Mouse (Mus musculus) ES-E14 (cell line): ENCODE measurements at regions not wholly inside any gene's neighbourhood (a gene's known extent, or its start where the extent isn't known, plus 50 kb on each side); places are given as distances from the start of the nearest gene placed in this dataset.

Source experiments
- DNase-seq: peaks from one replicate; pipeline ENCODE4 v3.0.0-alpha.2; 2013; ENCODE audit warnings: low read depth, low spot score
- H3K27ac ChIP-seq: 2 replicates; pipeline ENCODE4 v1.5.1; 2012; ENCODE audit warnings: low read depth, mild to moderate bottlenecking, low read length, moderate library complexity, mixed read lengths; ENCODE audit not compliant: poor library complexity, insufficient read depth, severe bottlenecking
- H3K36me3 ChIP-seq: 2 replicates; pipeline ENCODE4 v1.6.1; 2012; ENCODE audit warnings: mild to moderate bottlenecking, low read length, moderate library complexity, mixed read lengths; ENCODE audit not compliant: control insufficient read depth, poor library complexity, insufficient read depth, severe bottlenecking
- H3K4me1 ChIP-seq, 2 experiments: fragments of 150-350 bp in 1 of 2; sonication (generic) in 1 of 2; 2 replicates each; pipeline ENCODE4 v1.6.1; 2012; ENCODE audit warnings: low read length in 2 of 2, mild to moderate bottlenecking in 1 of 2, mixed read lengths in 1 of 2; ENCODE audit not compliant: control insufficient read depth in 2 of 2, insufficient read depth in 2 of 2, poor library complexity in 1 of 2
- H3K4me3 ChIP-seq, 2 experiments: fragments of 150-350 bp in 1 of 2; sonication (generic) in 1 of 2; 2 replicates each; pipeline ENCODE4 v1.5.1; 2012; ENCODE audit warnings: low read length in 2 of 2, low read depth in 1 of 2, mild to moderate bottlenecking in 1 of 2, mixed read lengths in 1 of 2; ENCODE audit not compliant: insufficient read depth in 1 of 2, poor library complexity in 1 of 2, severe bottlenecking in 1 of 2
- H3K9ac ChIP-seq: 2 replicates; pipeline ENCODE4 v1.6.1; 2012; ENCODE audit warnings: low read depth, mild to moderate bottlenecking, low read length, mixed read lengths; ENCODE audit not compliant: poor library complexity, insufficient read depth, severe bottlenecking
- H3K9me3 ChIP-seq: fragments of 150-350 bp; sonication (generic); 2 replicates; pipeline ENCODE4 v1.6.1; 2012; ENCODE audit warnings: low read depth, mild to moderate bottlenecking, low read length; ENCODE audit not compliant: control insufficient read depth, insufficient read depth
- CHD2 ChIP-seq: IDR thresholded peaks from 2 replicates; pipeline ENCODE4 v1.6.1; 2014; ENCODE audit warnings: mild to moderate bottlenecking, low read depth, low read length, inconsistent platforms
- HCFC1 ChIP-seq: IDR thresholded peaks from 2 replicates; pipeline ENCODE4 v1.6.1; 2012; ENCODE audit warnings: low read length, inconsistent platforms, borderline replicate concordance; ENCODE audit not compliant: insufficient read depth
- MAFK ChIP-seq: IDR thresholded peaks from 2 replicates; pipeline ENCODE4 v1.6.1; 2014; ENCODE audit warnings: mild to moderate bottlenecking, low read depth, low read length, inconsistent platforms; ENCODE audit not compliant: insufficient read depth
- ZC3H11A ChIP-seq: IDR thresholded peaks from 2 replicates; pipeline ENCODE4 v1.6.1; 2012; ENCODE audit warnings: low read depth, mild to moderate bottlenecking, inconsistent platforms, low read length, borderline replicate concordance
- ZNF384 ChIP-seq: IDR thresholded peaks from 2 replicates; pipeline ENCODE4 v1.6.1; 2012; ENCODE audit warnings: low read depth, low read length, inconsistent platforms
- in situ Hi-C, 2 experiments: fragments of 600-800 bp; cut with MboI; formaldehyde crosslinking; loops; one replicate each; pipeline ENCODE4 v1.15.1; 2025; ENCODE audit warnings: low sequenced_read_pairs in 2 of 2, inconsistent platforms in 1 of 2; ENCODE audit not compliant: unreplicated experiment in 2 of 2

DNA sequence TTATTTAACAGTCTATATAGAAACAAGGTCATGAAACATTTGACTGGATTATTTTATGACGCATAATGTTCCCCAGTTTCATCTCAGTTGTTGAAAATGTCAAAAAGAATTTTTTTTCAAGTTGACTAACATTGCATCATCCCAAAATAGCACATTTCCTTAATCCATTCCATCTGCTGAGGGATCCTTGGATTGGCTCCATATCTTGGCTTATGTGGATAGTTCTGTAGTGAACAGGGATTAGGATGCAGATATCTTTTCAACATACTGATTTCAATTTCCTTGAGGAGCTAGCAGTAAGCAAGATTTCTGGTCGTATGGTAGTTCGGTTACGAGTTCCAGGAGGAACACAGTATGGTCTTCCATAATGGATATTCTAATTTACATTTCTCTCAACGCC, 161.6 kb downstream of the Twistnb start:
- H3K36me3 ChIP-seq: no peaks in the 10 kb centered on the region
- no peaks in the 10 kb centered on the region for H3K9me3 ChIP-seq
- DNase-seq: no peak
- H3K4me1 ChIP-seq: no peaks in the 10 kb centered on the region
- no peak overlapping the region for H3K27ac ChIP-seq
- H3K9ac ChIP-seq: no peak overlapping the region
- no peak overlapping the region for H3K4me3 ChIP-seq
- TF ChIP-seq CHD2: no peak
- TF ChIP-seq ZC3H11A: no peak
- no peak for TF ChIP-seq MAFK
- TF ChIP-seq ZNF384: no peak
- TF ChIP-seq HCFC1: no peak
- in situ Hi-C loops: no loop called here

DNA sequence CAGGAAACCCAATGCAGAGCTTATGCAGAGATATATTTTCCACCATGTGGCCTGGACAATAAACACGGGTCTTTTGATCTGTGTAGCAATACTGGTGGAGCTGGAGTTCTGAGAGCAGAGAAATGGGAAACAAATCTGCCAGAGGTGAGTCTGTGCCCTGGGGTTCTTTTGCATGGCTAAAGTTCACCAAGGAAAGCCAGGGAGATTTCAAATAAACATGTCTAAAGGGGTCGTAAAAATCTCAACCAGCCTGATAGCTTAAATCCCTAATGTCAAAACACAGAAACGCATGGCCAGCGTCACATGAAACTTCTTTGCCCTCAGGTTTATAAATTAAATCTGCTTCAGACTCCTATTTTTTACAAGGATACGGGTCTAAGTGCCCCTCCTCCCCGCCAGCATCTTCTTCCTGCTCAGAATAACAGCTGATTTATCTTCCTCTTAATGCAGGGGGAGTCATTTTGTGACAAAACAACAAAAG, 163.0 kb downstream of the Twistnb start:
- Histone ChIP-seq H3K9ac (no peak overlapping the region), H3K36me3 (no peaks in the 10 kb centered on the region), H3K9me3 (no peaks in the 10 kb centered on the region), H3K4me3 (peak overlapping the region in 1 of 2 experiments; percentile 22; a peak in 1 of 4 replicates), H3K4me1 (no peaks in the 10 kb centered on the region), H3K27ac (no peak overlapping the region)
- TF ChIP-seq ZNF384 (no peak), ZC3H11A (no peak), CHD2 (no peak), MAFK (no peak)
- in situ Hi-C loops: no loop called here
- no peak for DNase-seq

DNA sequence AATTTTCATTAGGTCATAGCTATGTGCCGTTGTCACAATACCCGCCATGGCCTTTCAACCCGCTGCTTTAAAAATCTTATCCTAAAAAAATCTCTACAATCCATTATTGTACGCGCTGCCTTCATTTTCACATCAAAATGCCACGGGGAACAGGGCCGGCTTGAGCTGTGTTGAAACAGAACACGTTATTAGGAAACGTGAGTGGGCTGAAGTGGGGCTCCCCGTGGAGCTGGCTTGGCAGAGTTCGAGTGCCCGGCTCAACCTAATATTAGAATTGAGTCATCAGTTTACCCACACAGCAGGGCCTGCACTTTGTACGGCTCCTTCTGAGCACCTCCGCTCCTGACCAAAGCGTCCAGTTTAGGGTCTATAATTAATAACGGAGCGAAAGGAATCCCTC, 163.5 kb downstream of the Twistnb start:
- no peaks in the 10 kb centered on the region for H3K4me1 ChIP-seq
- DNase-seq: no peak
- no peak overlapping the region for H3K27ac ChIP-seq
- in situ Hi-C loops: no loop called here
- H3K9me3 ChIP-seq: no peaks in the 10 kb centered on the region
- peak overlapping the region in 1 of 2 experiments; percentile 22; a peak in 2 of 4 replicates for H3K4me3 ChIP-seq
- H3K9ac ChIP-seq: no peak overlapping the region
- no peak for TF ChIP-seq MAFK
- TF ChIP-seq CHD2: no peak
- TF ChIP-seq HCFC1: no peak
- no peaks in the 10 kb centered on the region for H3K36me3 ChIP-seq

DNA sequence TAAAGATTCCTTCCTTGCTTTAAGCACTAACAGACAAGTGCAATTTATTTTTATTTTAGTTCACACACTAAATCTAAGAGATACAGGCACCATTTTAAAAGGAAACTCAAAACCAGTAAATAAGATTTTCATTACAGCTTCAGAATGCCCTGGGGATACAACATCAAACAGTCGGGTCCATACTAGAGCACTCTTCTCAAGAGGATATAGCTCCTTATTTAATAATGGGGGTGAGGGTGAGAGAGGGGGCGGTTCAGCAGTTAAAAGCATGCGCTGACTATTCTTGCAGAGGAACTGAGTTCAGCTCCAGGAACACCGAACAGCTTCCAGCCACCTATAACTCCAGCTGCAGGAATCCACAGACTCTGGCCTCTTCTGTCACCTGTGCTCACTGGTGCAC, 164.2 kb downstream of the Twistnb start:
- Histone ChIP-seq H3K9me3 (no peaks in the 10 kb centered on the region), H3K36me3 (no peaks in the 10 kb centered on the region), H3K4me1 (no peaks in the 10 kb centered on the region), H3K27ac (no peak overlapping the region), H3K9ac (no peak overlapping the region), H3K4me3 (no peak overlapping the region)
- DNase-seq: no peak
- TF ChIP-seq CHD2: no peak
- no peak for TF ChIP-seq MAFK
- no peak for TF ChIP-seq ZNF384
- TF ChIP-seq ZC3H11A: no peak
- TF ChIP-seq HCFC1: no peak
- in situ Hi-C loops: no loop called here

DNA sequence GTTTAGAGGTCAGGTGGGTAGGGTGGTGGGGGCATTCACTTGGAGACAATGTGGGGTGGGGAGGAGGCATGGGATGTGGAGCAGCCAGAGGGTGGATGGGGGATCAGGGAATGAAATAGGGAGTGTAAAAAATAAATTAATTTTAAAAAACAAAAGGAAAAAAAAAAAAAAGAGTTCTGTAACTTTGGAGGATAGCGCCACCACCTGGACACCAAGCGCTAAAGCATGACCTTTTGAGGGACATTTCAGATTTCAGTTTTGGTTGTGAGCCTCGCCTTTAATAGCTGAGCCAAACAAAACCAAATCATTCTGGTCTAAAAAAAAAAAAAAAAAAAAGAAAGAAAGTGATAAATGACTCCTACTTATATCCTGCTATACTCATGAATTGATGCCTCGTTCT, 176.0 kb downstream of the Twistnb start:
- H3K36me3 ChIP-seq: no peaks in the 10 kb centered on the region
- DNase-seq: peak; percentile 15
- in situ Hi-C loops: no loop called here

More for the DNA sequence above, 176.0 kb downstream of the Twistnb start:
- Histone ChIP-seq H3K4me1 (no peaks in the 10 kb centered on the region), H3K27ac (no peak overlapping the region), H3K9ac (no peak overlapping the region), H3K4me3 (no peak overlapping the region), H3K9me3 (no peaks in the 10 kb centered on the region)
- TF ChIP-seq MAFK (no peak), ZC3H11A (no peak), ZNF384 (peak; percentile 95)
